Mouse (Mus musculus) large intestine, adult 2 months (tissue): Measurements from ENCODE around the gene Trim42. TPM values are rescaled to one million over a fixed set of nuclear protein-coding genes. Genes with fewer than 3 reads are reported as not detected.

Experiments used
- DNase-seq: peaks from one replicate; pipeline ENCODE4 v3.0.0-alpha.2; 2012; ENCODE audit warnings: low read depth, low spot score
- WGBS: fragments of 180-500 bp; shearing (Covaris S2); methylation state at CpG from one replicate; pipeline ENCODE4 v1.1.7; 2018; 5-methylcytosine and 5-hydroxymethylcytosine counted together
- polyA plus RNA-seq: library from polyadenylated mRNA; depleted of rRNA; stranded (reverse); fragments of >200 nt; gene quantifications from 2 replicates; pipeline ENCODE4 v1.2.3, GENCODE M21; 2012; rRNA removed

The Trim42 gene
- not detected in 2 replicates for polyA plus RNA-seq

- no peak for DNase-seq
- WGBS: 88% methylated on average over 7 of the region's 7 CpGs
Observed at GRCm38 (mm10) chr9:97369591-97369990, at the start of gene Trim42. Trim42 (minus strand) TSS chr9:97369958.

- no peak for DNase-seq
- 74% methylated on average over 6 of the region's 6 CpGs for WGBS
Observed at GRCm38 (mm10) chr9:97414876-97415668, 45.3 kb upstream of the Trim42 start.

GRCm38 (mm10) chr9:97408142-97408541 lies 38.4 kb upstream of the Trim42 start:
- DNase-seq: no peak
- WGBS: 74% methylated on average over 2 of the region's 2 CpGs

- DNase-seq: no peak
- 77% methylated on average over 6 of the region's 6 CpGs for WGBS
Observed at GRCm38 (mm10) chr9:97356441-97356840, 13.3 kb downstream of the Trim42 start.

GRCm38 (mm10) chr9:97344767-97345297 lies 24.9 kb downstream of the Trim42 start:
- DNase-seq: peak; percentile 25
- 12% methylated on average over 12 of the region's 12 CpGs for WGBS

- DNase-seq: peak; percentile 21
- WGBS: 28% methylated on average over 4 of the region's 5 CpGs
Observed at GRCm38 (mm10) chr9:97341772-97342171, 28.0 kb downstream of the Trim42 start.

GRCm38 (mm10) chr9:97322846-97323245 lies 46.9 kb downstream of the Trim42 start:
- 48% methylated on average over 3 of the region's 3 CpGs for WGBS
- no peak for DNase-seq

- DNase-seq: no peak
- WGBS: 85% methylated on average over 10 of the region's 10 CpGs
Observed at GRCm38 (mm10) chr9:97322120-97322519, 47.6 kb downstream of the Trim42 start.

GRCm38 (mm10) chr9:97315421-97316055 lies 54.2 kb downstream of the Trim42 start:
- DNase-seq: no peak
- WGBS: 66% methylated on average over 10 of the region's 10 CpGs

GRCm38 (mm10) chr9:97311614-97312013 lies 58.1 kb downstream of the Trim42 start:
- 89% methylated on average over 7 of the region's 7 CpGs for WGBS
- DNase-seq: no peak

- DNase-seq: no peak
- 75% methylated on average over 7 of the region's 7 CpGs for WGBS
Observed at GRCm38 (mm10) chr9:97309509-97310053, 60.2 kb downstream of the Trim42 start.

- WGBS: 19% methylated on average over 6 of the region's 6 CpGs
- no peak for DNase-seq
Observed at GRCm38 (mm10) chr9:97307705-97308485, 61.9 kb downstream of the Trim42 start.
